Mouse (Mus musculus) liver, postnatal 0 days (tissue): ENCODE measurements at regions not wholly inside any gene's neighbourhood (a gene's known extent, or its start where the extent isn't known, plus 50 kb on each side); places are given as distances from the start of the nearest gene placed in this dataset.
"Not testable (repeated sequence)": the region's sequence is repeated elsewhere in the genome, so short reads cannot be mapped to it uniquely, and the experiment has no call there.

Source experiments
- ATAC-seq: fragments of 200-750 bp; cut with Nextera tagmentation; 2 replicates; pipeline ENCODE4 v1.8.0; 2017; ENCODE audit warnings: mild to moderate bottlenecking, moderate library complexity
- DNase-seq: peaks from one replicate; pipeline ENCODE4 v3.0.0-alpha.2; 2016
- H3K27ac ChIP-seq: fragments of 300-500 bp; sonication (generic); 2 replicates; pipeline ENCODE4 v1.5.1; 2014; ENCODE audit warnings: antibody characterized with exemption, moderate library complexity, mild to moderate bottlenecking, low read depth
- H3K27me3 ChIP-seq: fragments of 300-500 bp; sonication (generic); 2 replicates; pipeline ENCODE4 v1.6.1; 2014; ENCODE audit warnings: low read length, control low read depth, mixed read lengths; ENCODE audit not compliant: insufficient read depth
- H3K36me3 ChIP-seq: fragments of 300-500 bp; sonication (generic); replicated peaks from 2 replicates; pipeline ENCODE4 v1.6.1; 2014; ENCODE audit warnings: mild to moderate bottlenecking, control low read depth, low read length, moderate library complexity, mixed read lengths; ENCODE audit not compliant: insufficient read depth
- H3K4me1 ChIP-seq: fragments of 300-500 bp; sonication (generic); 2 replicates; pipeline ENCODE4 v1.6.1; 2014; ENCODE audit warnings: antibody characterized with exemption, mild to moderate bottlenecking, control low read depth; ENCODE audit not compliant: insufficient read depth
- H3K4me2 ChIP-seq: fragments of 300-500 bp; sonication (generic); 2 replicates; pipeline ENCODE4 v1.6.1; 2014; ENCODE audit warnings: low read depth, mild to moderate bottlenecking, low read length, moderate library complexity, mixed read lengths
- H3K4me3 ChIP-seq: fragments of 300-500 bp; sonication (generic); 2 replicates; pipeline ENCODE4 v1.5.1; 2014; ENCODE audit warnings: low read depth, low read length
- H3K9ac ChIP-seq: fragments of 300-500 bp; sonication (generic); replicated peaks from 2 replicates; pipeline ENCODE4 v1.6.1; 2014; ENCODE audit warnings: mild to moderate bottlenecking, moderate library complexity
- H3K9me3 ChIP-seq: fragments of 300-500 bp; sonication (generic); 2 replicates; pipeline ENCODE4 v1.6.1; 2016; ENCODE audit warnings: mild to moderate bottlenecking, control low read depth, low read length, mixed read lengths
- CTCF ChIP-seq: sonication (generic); IDR thresholded peaks from 2 replicates; pipeline ENCODE4 v1.5.1; 2016; ENCODE audit warnings: antibody characterized with exemption, low read depth
- EP300 ChIP-seq: IDR thresholded peaks from 2 replicates; pipeline ENCODE4 v1.6.1; 2016; ENCODE audit warnings: antibody characterized with exemption, low read depth, mild to moderate bottlenecking
- WGBS: fragments of 180-500 bp; shearing (Covaris S2); extraction: QIAGEN DNeasy Blood & Tissue Kit; methylation state at CpG from one replicate; pipeline ENCODE4 v1.1.7; 2014; ENCODE audit not compliant: insufficient replicate concordance; 5-methylcytosine and 5-hydroxymethylcytosine counted together

GRCm38 (mm10) chr6:4277245-4277890 is 190.6 kb upstream of the Bet1 start:
- Histone ChIP-seq H3K9ac (no peak overlapping the region), H3K4me1 (no peaks in the 10 kb centered on the region), H3K9me3 (no peaks in the 10 kb centered on the region), H3K27me3 (no peaks in the 10 kb centered on the region), H3K4me2 (no peak overlapping the region), H3K36me3 (no peaks in the 10 kb centered on the region), H3K4me3 (no peak overlapping the region), H3K27ac (no peak overlapping the region)
- ATAC-seq (no peak), DNase-seq (no peak)
- TF ChIP-seq EP300 (no peak), CTCF (no peak)
- 63% methylated on average over 2 of the region's 2 CpGs for WGBS

GRCm38 (mm10) chr6:4291380-4291779 is 204.6 kb upstream of the Bet1 start:
- Histone ChIP-seq H3K27ac (no peak overlapping the region), H3K4me1 (no peaks in the 10 kb centered on the region), H3K4me3 (no peak overlapping the region), H3K9ac (no peak overlapping the region), H3K27me3 (no peaks in the 10 kb centered on the region), H3K9me3 (no peaks in the 10 kb centered on the region), H3K36me3 (no peaks in the 10 kb centered on the region), H3K4me2 (no peak overlapping the region)
- no peak for TF ChIP-seq CTCF
- TF ChIP-seq EP300 = no peak
- WGBS = 73% methylated on average over 2 of the region's 2 CpGs
- no peak for ATAC-seq
- DNase-seq = no peak

- H3K9ac ChIP-seq, ATAC-seq, H3K27me3 ChIP-seq, H3K36me3 ChIP-seq, H3K4me1 ChIP-seq, DNase-seq, H3K4me3 ChIP-seq, H3K4me2 ChIP-seq, H3K27ac ChIP-seq, H3K9me3 ChIP-seq: not testable (repeated sequence)
These were observed 201.2 kb upstream of the Col1a2 start for GRCm38 (mm10) chr6:4303410-4303809.

GRCm38 (mm10) chr6:4349953-4350352 is 154.7 kb upstream of the Col1a2 start:
- no peak for ATAC-seq
- DNase-seq = no peak
- WGBS = 77% methylated on average over 4 of the region's 4 CpGs
- H3K4me2 ChIP-seq = no peak overlapping the region
- no peaks in the 10 kb centered on the region for H3K36me3 ChIP-seq
- H3K4me3 ChIP-seq = no peak overlapping the region
- TF ChIP-seq CTCF (no peak), EP300 (no peak)
- H3K9ac ChIP-seq = no peak overlapping the region
- H3K9me3 ChIP-seq = no peaks in the 10 kb centered on the region
- H3K27me3 ChIP-seq = no peaks in the 10 kb centered on the region
- H3K27ac ChIP-seq = no peak overlapping the region
- no peaks in the 10 kb centered on the region for H3K4me1 ChIP-seq

GRCm38 (mm10) chr6:4362220-4362619 is 142.4 kb upstream of the Col1a2 start:
- 79% methylated on average over 2 of the region's 2 CpGs for WGBS
- Histone ChIP-seq H3K4me1 (no peaks in the 10 kb centered on the region), H3K36me3 (no peaks in the 10 kb centered on the region), H3K9ac (no peak overlapping the region), H3K4me3 (no peak overlapping the region), H3K27me3 (no peaks in the 10 kb centered on the region), H3K4me2 (no peak overlapping the region), H3K27ac (no peak overlapping the region), H3K9me3 (no peaks in the 10 kb centered on the region)
- no peak for DNase-seq
- TF ChIP-seq EP300 = no peak
- TF ChIP-seq CTCF = no peak
- no peak for ATAC-seq

GRCm38 (mm10) chr6:4375465-4376037 is 129.1 kb upstream of the Col1a2 start:
- Histone ChIP-seq H3K27ac (no peak overlapping the region), H3K9ac (no peak overlapping the region), H3K9me3 (no peaks in the 10 kb centered on the region), H3K4me2 (no peak overlapping the region), H3K4me1 (no peaks in the 10 kb centered on the region), H3K36me3 (no peaks in the 10 kb centered on the region), H3K27me3 (no peaks in the 10 kb centered on the region), H3K4me3 (no peak overlapping the region)
- ATAC-seq = no peak
- TF ChIP-seq CTCF = no peak
- no peak for TF ChIP-seq EP300
- no peak for DNase-seq
- WGBS = 70% methylated on average over 12 of the region's 12 CpGs

- WGBS = 84% methylated on average over 7 of the region's 7 CpGs
- ATAC-seq (no peak), DNase-seq (no peak)
- Histone ChIP-seq H3K9me3 (no peaks in the 10 kb centered on the region), H3K4me1 (no peaks in the 10 kb centered on the region), H3K27me3 (no peaks in the 10 kb centered on the region), H3K27ac (no peak overlapping the region), H3K36me3 (no peaks in the 10 kb centered on the region), H3K9ac (no peak overlapping the region), H3K4me3 (no peak overlapping the region), H3K4me2 (no peak overlapping the region)
- TF ChIP-seq EP300 = no peak
- TF ChIP-seq CTCF = no peak
These were observed 107.8 kb upstream of the Col1a2 start for GRCm38 (mm10) chr6:4396808-4397207.
